Comparison of ENCODE assay signal across 11 mouse cellular contexts in the genomic region with DNA sequence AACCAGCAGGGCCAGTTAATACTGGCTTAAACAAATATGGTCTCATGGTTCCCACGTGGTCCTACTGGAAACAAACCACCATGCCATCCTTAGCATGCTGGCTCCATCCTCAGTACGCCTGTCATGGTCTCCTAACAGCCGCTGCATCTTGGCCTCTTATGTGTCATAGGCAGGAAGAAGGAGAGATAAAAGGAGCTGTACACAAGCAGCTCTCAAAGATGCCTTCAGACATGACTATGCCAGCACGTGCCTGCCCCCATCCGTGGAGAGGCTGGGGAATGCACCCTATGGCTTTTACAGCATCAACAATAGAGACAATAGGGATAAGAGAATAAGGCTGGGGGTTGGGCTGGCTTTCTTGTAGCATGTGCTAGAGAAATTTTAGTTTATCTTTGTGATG.
"Had no signal": no experiment of that assay in that cellular context is flagged by ENCODE, and none has a peak within 500 bp of the region (broad histone marks: within the 10 kb centered on the region; RNA-seq: fewer than 3 reads in every experiment).

No protein-coding gene starts in this region.

- H3K9me3 ChIP-seq: kidney, embryonic 15.5 days; limb, embryonic 15.5 days; midbrain, embryonic 12.5 days; stomach, embryonic 15.5 days had no signal

- H3K4me1 ChIP-seq: kidney, embryonic 15.5 days; limb, embryonic 15.5 days; midbrain, embryonic 12.5 days; stomach, embryonic 15.5 days had no signal

- ATAC-seq: midbrain, embryonic 16.5 days had no signal

- H3K27me3 ChIP-seq: limb, embryonic 15.5 days; midbrain, embryonic 12.5 days; stomach, embryonic 15.5 days had no signal

- H3K9ac ChIP-seq: kidney, embryonic 15.5 days; limb, embryonic 15.5 days; liver, embryonic 14.5 days; midbrain, embryonic 12.5 days; stomach, embryonic 15.5 days had no signal

- H3K4me2 ChIP-seq: kidney, embryonic 15.5 days; limb, embryonic 15.5 days; midbrain, embryonic 12.5 days; stomach, embryonic 15.5 days had no signal

- DNase-seq: kidney, adult 18-20 months; kidney, postnatal 14 days; lung, adult 18-20 months; right cerebral cortex, postnatal 14 days had no signal

- H3K4me3 ChIP-seq: kidney, embryonic 15.5 days; left cerebral cortex, adult 2 months; limb, embryonic 15.5 days; midbrain, embryonic 12.5 days; stomach, embryonic 15.5 days had no signal

- H3K27ac ChIP-seq: kidney, embryonic 15.5 days; left cerebral cortex, adult 2 months; limb, embryonic 15.5 days; liver, embryonic 14.5 days; midbrain, embryonic 12.5 days; stomach, embryonic 15.5 days had no signal

- H3K36me3 ChIP-seq: kidney, embryonic 15.5 days; limb, embryonic 15.5 days; midbrain, embryonic 12.5 days; stomach, embryonic 15.5 days had no signal
